Mouse (Mus musculus): ENCODE results near the gene Cfap300.

Gene Cfap300

GRCm38 (mm10) chr9:7983665-7984064 is 59.0 kb downstream of the Cfap300 start:
- no peak for DNase-seq (ENCODE audit: low read depth)

GRCm38 (mm10) chr9:7980162-7980561 is 62.5 kb downstream of the Cfap300 start:
- DNase-seq (ENCODE audit: low read depth), result no peak

- DNase-seq (ENCODE audit: low read depth), result no peak
Measured at GRCm38 (mm10) chr9:7979153-7979916, 63.3 kb downstream of the Cfap300 start.

- no peak for DNase-seq (ENCODE audit: low read depth)
Measured at GRCm38 (mm10) chr9:7978502-7978901, 64.1 kb downstream of the Cfap300 start.

GRCm38 (mm10) chr9:7977587-7977986 is 65.0 kb downstream of the Cfap300 start:
- no peak for DNase-seq (ENCODE audit: low read depth)

- DNase-seq (ENCODE audit: low read depth), result no peak
Measured at GRCm38 (mm10) chr9:7971993-7972392, 70.6 kb downstream of the Cfap300 start.

All from c-Kit-positive CD71-negative TER-119-negative erythroid progenitor cells, embryonic 14.5 days (primary cell).